9 mouse cellular contexts compared by ENCODE assay signal in the genomic region with DNA sequence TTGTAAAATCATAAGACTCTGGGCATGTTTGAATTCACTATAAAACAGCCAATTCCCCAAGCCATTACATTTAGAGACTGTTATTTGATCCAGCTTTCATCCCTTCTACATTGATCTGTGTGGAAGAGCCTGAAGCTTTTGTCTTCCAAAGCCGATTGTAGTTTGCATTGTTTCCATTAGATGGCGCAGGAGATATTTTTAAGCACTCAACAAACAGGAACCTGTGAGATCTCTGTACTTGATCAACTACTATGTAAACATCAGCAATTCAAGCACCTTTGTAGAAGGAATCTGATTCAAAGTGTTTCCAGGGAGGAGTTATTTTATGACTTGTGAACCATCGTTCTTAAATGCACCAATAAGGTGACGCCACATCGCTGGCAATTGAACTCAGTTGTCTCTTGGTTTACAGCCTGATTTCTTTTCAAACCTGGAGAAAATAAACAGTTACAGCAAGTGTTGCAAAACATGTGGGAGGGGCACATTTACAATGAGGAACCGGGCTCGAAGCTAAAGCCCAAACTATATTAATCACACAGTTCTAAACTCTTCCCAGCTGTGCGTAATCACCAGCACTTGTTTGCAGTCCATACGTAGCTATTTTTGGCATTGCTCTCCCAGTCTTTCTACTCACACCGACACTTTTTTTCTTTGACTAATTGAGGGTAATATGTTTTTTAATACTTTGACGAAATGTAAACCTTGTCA.
DNase-seq lines count a peak whose midpoint lies in the region; ATAC-seq and TF ChIP-seq lines count a peak whose summit lies in the region.
"Had no signal": no experiment of that assay in that cellular context is flagged by ENCODE, and none has a peak within 500 bp of the region (broad histone marks: within the 10 kb centered on the region; RNA-seq: fewer than 3 reads in every experiment).

No protein-coding gene starts in this region.

- 55% methylated on average over 11 of the region's 11 CpGs for WGBS in forebrain, embryonic 14.5 days
- 65% methylated on average over 11 of the region's 11 CpGs for WGBS in midbrain, embryonic 13.5 days

- H3K9me3 ChIP-seq in forebrain, embryonic 14.5 days (replicated peaks; ENCODE audit: control insufficient read depth, low read length) = no peaks in the 10 kb centered on the region
- H3K9me3 ChIP-seq in midbrain, embryonic 13.5 days = no peaks in the 10 kb centered on the region
- H3K9me3 ChIP-seq: embryonic facial prominence, embryonic 12.5 days had no signal

- no peaks in the 10 kb centered on the region for H3K36me3 ChIP-seq in forebrain, embryonic 14.5 days (ENCODE audit: control insufficient read depth, insufficient read depth, low read length)
- H3K36me3 ChIP-seq in midbrain, embryonic 13.5 days = no peaks in the 10 kb centered on the region
- H3K36me3 ChIP-seq: embryonic facial prominence, embryonic 12.5 days had no signal

- no peak for TF ChIP-seq POLR2A in brain, embryonic 14.5 days (IDR thresholded peaks at IDR 0.05; ENCODE audit: borderline replicate concordance, extremely low read depth, insufficient read depth, insufficient read length, poor library complexity, severe bottlenecking)

- peak; percentile 2 to 3 for DNase-seq in spleen, postnatal 36 days (ENCODE audit: low spot score in 2 of 2)
- no peak for DNase-seq in spleen, postnatal 4 days (ENCODE audit: low spot score in 2 of 2)
- DNase-seq in brain, embryonic 14.5 days (ENCODE audit: low read depth) = peak; percentile 94
- DNase-seq in forebrain, embryonic 14.5 days (ENCODE audit: low spot score) = peak; percentile 89
- DNase-seq in left cerebral cortex, adult 18-20 months (ENCODE audit: low spot score in 2 of 2) = peak; percentile 41 to 61
- peak; percentile 4 to 28 for DNase-seq in urinary bladder, postnatal 36 days (ENCODE audit: low spot score in 2 of 2)

- TF ChIP-seq CTCF in brain, embryonic 14.5 days (IDR thresholded peaks at IDR 0.05; ENCODE audit: borderline replicate concordance, extremely low read depth, insufficient read depth, insufficient read length) = peak; percentile 52; the same call in 1 of the 2 replicates

- no peaks in the 10 kb centered on the region for H3K27me3 ChIP-seq in forebrain, embryonic 14.5 days (replicated peaks; ENCODE audit: control insufficient read depth, insufficient read depth, low read length)
- no peaks in the 10 kb centered on the region for H3K27me3 ChIP-seq in midbrain, embryonic 13.5 days
- H3K27me3 ChIP-seq: embryonic facial prominence, embryonic 12.5 days had no signal

- H3K4me3 ChIP-seq in forebrain, embryonic 14.5 days (ENCODE audit: low read depth, low read length) = no peak overlapping the region
- H3K4me3 ChIP-seq in midbrain, embryonic 13.5 days (replicated peaks) = no peak overlapping the region
- H3K4me3 ChIP-seq: embryonic facial prominence, embryonic 12.5 days had no signal

- peak; percentile 94 for ATAC-seq in forebrain, embryonic 14.5 days
- peak; percentile 89 for ATAC-seq in inflammation-experienced regulatory T-cells, adult 6 months
- peak; percentile 87 for ATAC-seq in midbrain, embryonic 13.5 days

- no peak overlapping the region for H3K4me2 ChIP-seq in forebrain, embryonic 14.5 days (ENCODE audit: low read length)
- no peak overlapping the region for H3K4me2 ChIP-seq in midbrain, embryonic 13.5 days (replicated peaks)
- H3K4me2 ChIP-seq: embryonic facial prominence, embryonic 12.5 days had no signal

- no peaks in the 10 kb centered on the region for H3K4me1 ChIP-seq in forebrain, embryonic 14.5 days (ENCODE audit: control insufficient read depth, insufficient read depth, low read length)
- no peaks in the 10 kb centered on the region for H3K4me1 ChIP-seq in midbrain, embryonic 13.5 days (replicated peaks)
- H3K4me1 ChIP-seq: embryonic facial prominence, embryonic 12.5 days had no signal

- no peak overlapping the region for H3K27ac ChIP-seq in forebrain, embryonic 14.5 days (ENCODE audit: low read depth, low read length)
- H3K27ac ChIP-seq in midbrain, embryonic 13.5 days = no peak overlapping the region
- H3K27ac ChIP-seq: embryonic facial prominence, embryonic 12.5 days had no signal

- H3K9ac ChIP-seq in forebrain, embryonic 14.5 days (ENCODE audit: low read length) = no peak overlapping the region
- H3K9ac ChIP-seq in midbrain, embryonic 13.5 days (replicated peaks) = no peak overlapping the region
- H3K9ac ChIP-seq: embryonic facial prominence, embryonic 12.5 days had no signal

Comparison
In these comparisons a context has a peak if more than half of its experiments do, and no peak if none do; other contexts are left out.
1. DNase-seq: peak in spleen, postnatal 36 days (2 of 2), brain, embryonic 14.5 days (single experiment), forebrain, embryonic 14.5 days (single experiment), left cerebral cortex, adult 18-20 months (2 of 2) and urinary bladder, postnatal 36 days (2 of 2); none in spleen, postnatal 4 days (0 of 2).
2. Peak in every context shown above with its lines, with median percentiles within 50 percentile points of each other: ATAC-seq.